Mouse (Mus musculus): ENCODE measurements around the gene Fabp6.

DNA sequence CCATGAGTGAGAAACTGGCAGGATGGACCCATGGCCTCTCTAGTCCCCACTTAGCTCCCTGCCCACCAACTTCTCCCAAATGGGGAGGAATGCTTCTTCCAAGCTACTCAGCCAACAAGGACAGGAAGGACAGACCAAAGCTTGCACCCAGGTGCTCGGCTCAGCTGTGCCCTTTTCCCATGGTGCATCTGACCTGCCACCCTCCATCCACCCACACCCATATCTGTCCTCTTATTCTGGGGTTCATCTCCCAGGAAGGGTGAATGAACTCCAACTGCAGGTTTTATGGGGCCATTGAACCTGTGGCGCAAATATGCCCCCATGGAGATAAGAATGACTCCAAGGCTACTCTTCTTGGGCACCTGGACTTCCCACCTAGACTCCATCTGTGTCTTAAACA is 2.9 kb upstream of the Fabp6 start:
- TF ChIP-seq ZC3H11A (IDR thresholded peaks at IDR 0.05; ENCODE audit: borderline replicate concordance, low read depth, low read length) (no peak), CHD2 (IDR thresholded peaks at IDR 0.05; ENCODE audit: low read depth, low read length) (no peak), MAFK (IDR thresholded peaks at IDR 0.05; ENCODE audit: insufficient read depth, low read depth, low read length) (no peak), HCFC1 (IDR thresholded peaks at IDR 0.05; ENCODE audit: borderline replicate concordance, insufficient read depth, low read length) (no peak), ZNF384 (IDR thresholded peaks at IDR 0.05; ENCODE audit: low read depth, low read length) (no peak)

Measured in ES-E14 (cell line).